Mouse (Mus musculus) c-Kit-positive CD71-negative TER-119-negative erythroid progenitor cells, embryonic 14.5 days (primary cell): ENCODE data around the gene Dcakd.

Experiments used
- DNase-seq: peaks from one replicate; pipeline ENCODE4 v3.0.0-alpha.2; 2013; ENCODE audit warnings: low read depth

Gene Dcakd

DNA sequence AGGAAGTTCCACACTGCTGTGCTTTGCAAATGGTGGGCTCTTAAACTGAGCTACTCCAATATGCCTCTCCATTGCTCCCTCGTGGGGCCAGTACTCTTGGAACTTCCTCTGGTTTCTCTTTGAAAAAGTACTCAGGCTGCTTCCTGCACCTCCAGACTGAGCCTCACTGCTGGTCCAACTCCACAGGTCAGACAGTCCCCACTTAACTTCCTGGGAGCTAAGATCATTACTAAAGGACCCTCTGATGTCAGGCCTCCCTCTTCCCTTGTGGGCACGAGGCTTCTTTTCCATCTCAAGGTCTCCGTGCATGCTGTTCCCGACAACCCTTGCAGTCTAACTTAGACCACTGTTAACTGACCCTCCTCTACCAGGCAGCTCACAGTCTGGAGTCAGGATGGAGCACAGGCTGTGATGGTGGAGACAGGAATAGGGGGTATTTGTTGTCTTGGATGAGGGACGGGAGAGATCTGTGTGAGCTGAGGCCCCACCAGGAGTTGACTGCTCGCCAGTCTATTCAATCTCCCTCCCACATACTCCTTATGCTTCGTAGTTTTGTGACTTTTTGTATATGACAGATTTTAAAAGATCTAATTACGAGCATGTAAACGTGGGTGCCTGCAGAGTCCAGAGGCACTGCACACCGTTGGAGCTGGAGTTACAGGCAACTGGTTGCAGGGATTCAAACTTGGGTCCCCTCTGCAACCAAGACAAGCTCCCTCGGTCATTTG lies 22.7 kb downstream of the Dcakd start:
- no peak for DNase-seq

DNA sequence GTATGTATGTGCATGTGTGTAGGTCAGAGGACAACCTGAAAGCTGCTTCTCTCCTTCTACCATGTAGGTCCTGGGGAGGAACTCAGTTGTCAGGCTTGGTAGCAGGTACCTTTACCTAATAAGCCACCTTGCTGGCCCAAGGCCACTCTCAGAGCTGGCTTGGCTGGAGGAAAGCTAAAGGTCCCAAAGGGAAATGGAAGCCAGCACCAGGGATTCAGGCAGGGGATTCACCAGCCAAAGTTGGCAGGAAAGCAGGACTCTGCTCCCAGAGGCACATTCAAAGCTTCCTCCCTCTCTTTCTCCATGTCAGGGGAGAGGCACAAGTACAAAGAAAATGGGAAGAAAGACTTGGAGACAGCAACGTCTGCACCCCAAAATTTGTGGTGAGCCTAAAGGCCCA lies 23.3 kb downstream of the Dcakd start:
- DNase-seq, result no peak

DNA sequence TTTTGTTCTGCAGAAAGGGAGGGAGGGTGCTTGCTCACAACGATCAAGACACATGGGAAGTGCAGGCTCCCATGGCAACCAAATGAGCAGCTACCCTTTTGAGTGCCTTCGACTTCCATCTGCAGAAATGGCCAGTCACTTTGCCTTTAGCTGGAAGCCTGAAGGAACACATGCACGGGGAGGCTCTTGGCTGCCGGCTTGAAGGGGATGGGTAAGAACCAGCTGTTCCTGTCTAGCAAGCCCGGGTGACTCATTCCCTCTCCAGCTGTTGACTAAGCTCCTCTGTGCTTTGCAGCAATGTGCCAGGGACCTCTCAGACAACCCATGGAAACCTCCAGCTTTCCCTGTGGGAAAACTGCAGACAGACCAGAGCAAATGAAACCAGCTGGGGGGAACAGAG lies 24.9 kb downstream of the Dcakd start:
- DNase-seq, result no peak

DNA sequence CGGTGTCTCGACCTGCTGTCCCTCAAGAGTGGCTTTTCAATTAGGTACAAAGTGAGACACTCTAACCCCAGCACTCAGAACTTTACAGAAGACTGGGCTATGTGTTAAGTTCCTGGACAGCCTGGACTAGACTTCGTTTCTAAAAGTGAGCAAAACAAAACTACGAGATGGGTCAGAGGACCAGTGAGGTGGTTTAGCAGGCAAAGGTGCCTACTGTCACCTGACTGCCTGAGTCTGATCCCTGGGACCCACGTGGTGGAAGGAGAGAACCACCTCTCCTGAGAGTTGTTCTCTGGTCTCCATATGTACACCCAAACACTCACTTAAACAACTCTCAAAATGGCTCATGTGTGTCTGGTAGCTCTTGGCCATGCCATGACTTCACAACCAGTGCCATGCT lies 27.1 kb downstream of the Dcakd start:
- no peak for DNase-seq

DNA sequence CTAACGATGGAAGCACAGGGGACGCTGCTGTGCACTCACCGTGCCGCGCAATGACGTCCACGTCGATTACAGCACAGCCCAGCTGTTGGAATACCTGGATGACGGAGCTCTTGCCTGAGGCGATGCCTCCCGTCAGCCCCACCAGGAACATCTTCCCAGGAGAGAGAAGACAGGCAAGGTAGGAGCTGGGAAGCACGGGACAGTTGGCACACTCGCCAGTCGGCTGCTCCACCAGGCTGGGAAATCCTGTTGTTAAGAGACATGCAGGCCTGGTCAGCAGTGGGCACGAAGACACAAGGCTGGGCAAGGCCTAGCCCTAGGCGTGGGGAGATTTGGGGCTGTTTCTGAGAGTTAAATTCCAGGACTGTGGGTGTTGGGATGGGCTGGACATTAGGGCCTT lies 28.0 kb downstream of the Dcakd start:
- DNase-seq, result no peak

DNA sequence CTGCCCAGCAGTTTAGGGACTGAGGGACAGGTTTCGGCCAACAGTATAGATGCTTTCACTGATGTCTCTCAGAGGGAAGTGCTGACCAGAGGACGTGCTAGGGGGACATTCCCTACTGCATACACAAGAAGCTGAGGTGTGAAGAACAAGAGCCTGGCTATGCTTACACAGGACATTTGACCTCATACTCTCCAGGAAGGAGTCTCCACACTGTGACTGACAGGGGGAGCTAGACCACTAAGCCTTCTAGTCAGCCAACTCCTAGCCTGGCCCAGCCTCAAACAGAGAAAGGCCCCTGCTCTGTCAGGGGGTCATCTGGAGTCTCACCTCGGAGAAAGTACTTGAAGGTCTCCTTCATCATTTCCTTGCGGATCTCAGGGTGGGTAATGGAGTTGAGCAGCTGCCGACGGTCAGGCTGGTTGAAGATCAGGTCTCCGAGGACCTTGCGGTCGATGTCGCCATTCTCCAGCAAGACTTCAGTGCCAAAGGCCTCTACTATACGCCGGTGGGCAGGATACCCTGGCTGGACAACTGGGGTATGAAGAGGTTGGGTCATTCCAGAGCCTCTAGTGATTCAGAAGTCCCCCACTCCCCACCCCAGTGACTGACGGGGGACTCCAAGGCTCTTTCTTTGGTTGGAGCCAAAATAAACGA lies 28.7 kb downstream of the Dcakd start:
- DNase-seq, result no peak

DNA sequence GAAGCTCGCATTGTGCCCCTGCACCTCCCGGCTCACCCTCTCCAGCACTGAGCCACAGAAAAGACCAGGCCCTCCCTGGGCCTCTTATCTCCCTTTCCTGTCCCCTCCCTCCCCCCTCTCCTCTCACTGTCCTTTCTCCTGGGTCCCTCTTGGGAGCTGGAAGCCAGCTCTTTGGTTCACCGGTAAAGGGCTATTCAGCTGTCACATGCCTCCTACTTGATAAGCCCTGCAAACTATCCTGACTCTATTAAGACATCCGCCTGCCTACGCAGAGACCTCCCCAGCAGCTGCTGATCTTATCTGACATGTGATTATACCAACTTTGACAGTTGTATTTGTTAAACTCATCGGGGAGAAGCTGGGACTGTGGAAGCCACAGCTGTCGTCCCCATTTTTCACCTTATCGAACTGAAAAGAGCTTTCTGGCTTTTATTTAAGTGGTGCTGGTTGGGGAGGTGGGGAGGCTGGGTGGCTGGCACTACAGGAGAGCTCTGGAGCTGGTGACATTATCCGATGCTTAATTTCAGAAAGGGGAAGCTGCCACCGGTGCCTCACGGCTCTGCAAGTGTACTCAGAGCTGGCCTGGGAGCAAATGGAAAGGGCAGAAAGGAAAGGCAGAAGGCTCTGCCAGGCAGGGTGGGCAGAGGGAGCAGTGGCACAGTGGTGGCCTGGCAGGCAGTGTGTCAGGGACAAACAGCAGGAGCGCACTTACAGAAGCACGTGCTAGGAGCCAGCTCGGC lies 29.4 kb downstream of the Dcakd start:
- DNase-seq, result no peak

DNA sequence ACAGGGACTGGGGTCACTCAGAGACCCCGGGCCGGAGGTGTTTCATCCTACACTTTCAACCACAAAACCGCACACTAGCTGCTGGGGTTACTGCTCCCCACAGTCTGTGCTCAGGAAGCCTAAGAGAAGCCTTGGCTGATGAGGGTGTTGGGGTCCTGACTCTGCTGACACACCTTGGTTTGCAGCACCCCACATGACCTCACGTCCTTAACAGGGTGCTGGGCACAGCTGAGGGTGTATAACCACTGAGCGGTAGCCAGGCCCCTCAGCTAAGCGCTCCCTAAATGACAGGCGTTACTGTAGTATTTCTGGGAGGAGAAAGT lies 29.9 kb downstream of the Dcakd start:
- no peak for DNase-seq

DNA sequence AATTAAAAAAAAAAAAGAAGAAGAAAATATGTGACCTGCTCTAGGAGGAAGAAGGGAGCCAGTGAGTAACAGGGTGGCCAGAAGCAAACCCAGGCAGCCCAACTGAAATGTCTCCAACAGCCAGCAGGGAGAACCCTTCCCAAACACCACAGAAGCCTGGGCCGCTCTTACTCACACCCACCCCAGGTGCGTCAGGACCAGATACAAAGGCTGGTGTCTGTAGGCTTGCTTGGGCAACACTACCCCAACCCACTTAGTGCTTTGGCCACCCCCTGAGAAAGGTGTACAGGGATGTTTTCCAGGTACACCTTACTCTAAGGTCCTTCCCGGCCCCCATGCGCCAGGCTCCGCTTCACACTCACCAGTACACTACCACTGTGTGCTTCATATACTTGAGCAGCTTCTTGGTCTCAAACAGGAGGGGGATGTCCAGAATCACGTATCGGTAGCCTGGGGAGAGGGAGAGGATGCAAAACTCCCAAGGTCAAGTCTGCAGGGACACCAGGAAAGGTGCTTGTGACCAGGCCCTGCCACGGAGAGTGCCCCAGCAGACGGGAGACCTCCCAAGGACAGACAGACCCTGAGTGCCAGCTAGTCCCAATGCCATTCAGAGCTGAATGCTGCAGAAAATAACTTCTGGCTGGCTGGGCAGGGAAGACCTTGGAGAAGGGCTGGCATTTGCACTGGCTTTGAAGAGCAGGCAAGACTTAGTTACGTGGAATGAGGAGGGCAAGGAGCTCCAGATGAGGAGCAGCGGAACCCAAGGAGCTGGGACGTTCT lies 31.0 kb downstream of the Dcakd start:
- no peak for DNase-seq

DNA sequence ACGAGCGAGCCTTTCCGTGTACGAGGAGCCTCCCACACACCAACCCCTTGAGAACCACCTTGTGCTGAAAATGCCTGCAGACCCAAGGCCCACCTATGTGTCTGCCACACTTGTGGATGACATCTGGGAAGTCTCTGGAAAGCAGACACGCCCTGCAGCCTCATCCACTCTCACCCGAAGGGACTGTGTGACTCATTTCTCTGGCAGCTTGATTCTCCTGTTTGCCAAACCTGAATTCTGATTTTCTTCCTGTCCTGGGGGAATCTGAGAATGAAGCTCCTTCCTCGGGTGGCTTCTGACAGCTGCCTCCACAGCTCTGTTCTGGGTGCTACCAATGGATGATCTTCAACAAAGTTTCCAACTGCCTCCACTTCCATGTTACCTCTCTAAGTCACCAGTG lies 31.7 kb downstream of the Dcakd start:
- no peak for DNase-seq

DNA sequence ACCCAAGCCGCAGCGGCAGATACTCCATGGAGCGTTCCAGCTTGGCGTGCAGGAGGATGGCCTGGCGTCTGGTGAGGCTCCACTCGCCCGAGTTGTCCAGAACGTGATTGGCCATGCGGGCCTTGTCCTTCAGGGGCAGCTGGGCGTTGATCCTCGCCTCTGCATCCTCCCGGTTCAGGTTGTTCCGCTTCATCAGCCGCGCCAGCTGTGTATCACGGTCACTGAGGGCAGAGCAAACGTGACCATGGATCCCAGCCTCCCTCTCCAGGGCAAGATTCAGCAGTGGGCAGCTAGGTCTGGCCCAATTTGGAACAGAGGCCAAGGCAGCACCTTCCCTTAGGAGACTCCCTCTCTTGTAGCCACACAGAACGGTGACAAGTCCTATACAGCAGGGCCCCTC lies 33.2 kb downstream of the Dcakd start:
- no peak for DNase-seq

DNA sequence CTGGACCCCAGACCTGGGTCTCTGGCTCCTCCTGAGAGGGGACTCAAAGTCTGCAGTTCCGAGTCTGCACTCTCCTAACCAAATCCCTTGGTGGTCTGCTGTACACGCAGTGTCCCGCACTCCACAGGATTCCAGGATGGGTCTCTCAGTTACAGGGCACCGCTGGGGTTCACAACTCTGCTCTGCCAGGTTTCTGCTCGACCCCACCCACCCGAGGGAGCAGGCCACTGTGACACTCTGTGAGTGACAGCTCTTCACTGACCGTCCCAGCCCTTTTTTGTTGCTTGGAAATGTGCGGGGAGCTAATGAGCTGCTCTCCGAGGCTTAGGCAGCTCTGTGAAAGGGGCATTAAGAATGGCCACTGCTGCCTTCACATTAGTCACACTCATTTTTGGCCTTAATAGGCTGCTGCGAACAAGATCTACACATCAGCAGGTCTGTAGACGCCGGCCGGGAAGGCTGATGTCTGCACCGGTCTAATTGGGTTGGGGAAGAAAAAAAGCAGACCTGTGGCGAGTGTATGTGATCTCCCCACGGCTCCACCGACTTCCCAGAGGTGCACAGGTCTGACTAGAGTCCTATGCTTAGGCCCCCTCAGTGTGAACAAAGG lies 34.6 kb downstream of the Dcakd start:
- DNase-seq, result no peak

DNA sequence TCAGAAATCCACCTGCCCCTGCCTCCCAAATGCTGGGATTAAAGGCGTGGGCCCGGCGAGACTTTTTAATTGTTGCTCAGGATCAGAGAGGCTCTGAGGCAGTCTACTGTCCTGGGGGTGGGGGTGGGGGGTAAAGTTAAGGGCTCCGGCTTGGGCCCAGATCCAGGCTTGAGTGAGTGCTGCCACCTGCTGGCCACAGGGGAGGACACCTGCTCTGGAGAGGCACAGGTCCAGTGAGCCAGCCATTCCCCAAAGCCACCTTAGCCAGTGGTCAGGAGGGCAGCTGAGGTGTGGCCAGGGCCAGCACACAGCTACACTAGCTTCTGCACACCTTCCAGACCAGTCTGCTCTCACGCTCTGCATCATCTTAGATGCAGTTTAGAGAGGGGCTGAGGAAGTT lies 35.2 kb downstream of the Dcakd start:
- DNase-seq, result peak; percentile 58

DNA sequence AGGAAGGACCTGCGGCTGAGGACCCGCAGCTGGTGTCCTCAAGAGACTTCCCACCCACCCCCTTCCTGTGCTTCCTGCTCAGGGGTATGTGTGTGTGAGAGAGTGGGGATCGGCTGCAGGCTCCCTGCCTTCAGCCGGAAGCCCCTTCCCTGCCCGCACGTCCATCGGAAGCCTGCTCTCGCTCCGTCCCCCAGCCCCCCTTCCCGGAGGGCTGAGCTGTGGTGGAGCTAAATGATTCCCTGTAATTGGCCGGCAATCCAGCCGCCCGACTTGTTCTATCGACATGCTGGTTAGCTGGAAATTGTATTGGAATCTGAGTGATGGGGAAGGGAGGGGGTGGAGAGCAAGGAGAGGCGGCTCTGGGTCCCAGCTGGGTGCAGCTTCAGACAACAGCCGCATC lies 36.5 kb downstream of the Dcakd start:
- no peak for DNase-seq

DNA sequence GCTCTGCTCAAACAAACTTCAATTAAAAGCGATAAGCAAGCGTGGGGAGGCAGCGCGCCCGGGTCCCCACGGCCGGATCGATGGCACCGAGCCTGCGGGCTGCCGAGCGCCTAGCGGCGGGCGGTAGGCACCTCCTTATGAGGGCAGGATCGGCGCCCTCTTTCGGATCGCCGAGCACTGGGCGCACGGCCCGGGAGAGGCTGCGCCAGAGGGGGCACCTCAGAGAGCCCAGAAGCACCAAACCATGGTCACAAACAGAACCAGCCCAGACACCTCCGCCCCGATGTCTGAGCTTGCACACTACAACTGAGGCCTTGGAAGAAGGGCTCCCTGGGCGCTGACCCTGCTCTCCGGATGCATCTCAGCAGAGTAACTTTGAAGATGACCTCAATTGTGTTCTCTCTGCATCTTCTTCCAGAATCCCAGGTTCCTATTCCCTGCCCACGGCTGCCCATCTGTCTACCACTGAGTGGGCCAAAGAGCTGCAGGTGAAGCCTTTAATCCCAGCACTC lies 37.9 kb downstream of the Dcakd start:
- peak; percentile 26 for DNase-seq

DNA sequence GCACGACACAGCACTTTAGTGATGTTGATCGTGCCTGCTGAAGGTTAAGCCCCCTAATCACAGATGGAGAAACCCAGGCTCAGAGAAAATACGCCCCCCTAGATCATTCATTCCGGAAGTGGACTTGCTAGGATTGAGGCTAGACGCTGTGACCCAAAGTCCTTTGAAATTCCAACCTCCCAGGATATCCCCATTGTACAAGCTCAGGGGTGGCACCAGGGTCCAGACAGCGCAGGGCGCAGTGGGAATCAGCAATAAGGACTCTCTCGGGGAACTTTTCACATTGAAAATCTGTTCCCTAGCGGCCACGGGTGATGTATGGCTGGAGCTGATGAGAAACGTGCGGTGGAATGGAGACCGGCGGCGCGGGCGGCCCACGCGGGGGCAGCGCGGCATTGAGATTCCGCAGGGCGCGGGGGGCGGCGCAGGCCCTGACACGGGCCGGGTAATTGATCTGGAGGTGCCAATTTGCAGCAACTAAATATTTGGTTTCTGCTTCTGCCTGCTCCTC lies 38.4 kb downstream of the Dcakd start:
- DNase-seq, result no peak

DNA sequence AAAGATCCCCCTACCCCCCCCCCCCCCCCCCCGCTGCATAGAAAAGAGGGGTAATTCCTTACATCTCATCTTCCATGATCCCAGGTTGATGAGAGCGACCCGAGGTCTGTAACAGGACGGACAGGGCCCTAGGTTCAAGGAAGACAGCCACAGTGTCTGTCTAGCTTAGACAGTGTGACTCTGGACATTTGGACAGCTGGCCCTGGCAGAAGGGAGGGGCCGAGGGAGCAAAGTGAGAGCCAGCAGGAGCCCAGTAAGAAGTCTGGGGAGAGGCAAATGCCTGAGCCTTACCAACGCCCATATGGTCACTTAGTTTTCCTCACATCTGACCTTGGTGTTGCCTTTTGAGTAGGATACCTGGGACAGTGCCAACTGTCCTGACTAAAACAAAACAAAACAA lies 43.0 kb downstream of the Dcakd start:
- DNase-seq, result no peak

DNA sequence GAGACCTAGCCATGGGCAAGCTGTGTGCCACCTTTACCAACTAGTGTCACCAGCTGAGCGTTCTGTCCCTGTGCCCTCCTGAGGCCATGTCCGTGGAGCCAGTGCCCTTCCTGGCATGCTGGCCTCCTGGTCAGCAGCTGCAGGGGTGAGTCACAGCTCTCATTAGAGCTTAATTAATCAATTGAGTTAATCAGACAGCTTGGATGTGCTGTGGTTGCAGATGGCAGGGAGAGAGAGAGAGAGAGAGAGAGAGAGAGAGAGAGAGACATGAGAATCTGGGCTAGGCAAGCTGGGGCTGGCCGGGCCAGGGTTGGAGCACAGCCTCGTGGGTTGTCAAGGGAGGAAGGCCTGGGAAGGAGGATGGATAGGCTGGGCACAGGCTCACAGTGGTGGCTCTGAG lies 43.5 kb downstream of the Dcakd start:
- DNase-seq, result no peak

DNA sequence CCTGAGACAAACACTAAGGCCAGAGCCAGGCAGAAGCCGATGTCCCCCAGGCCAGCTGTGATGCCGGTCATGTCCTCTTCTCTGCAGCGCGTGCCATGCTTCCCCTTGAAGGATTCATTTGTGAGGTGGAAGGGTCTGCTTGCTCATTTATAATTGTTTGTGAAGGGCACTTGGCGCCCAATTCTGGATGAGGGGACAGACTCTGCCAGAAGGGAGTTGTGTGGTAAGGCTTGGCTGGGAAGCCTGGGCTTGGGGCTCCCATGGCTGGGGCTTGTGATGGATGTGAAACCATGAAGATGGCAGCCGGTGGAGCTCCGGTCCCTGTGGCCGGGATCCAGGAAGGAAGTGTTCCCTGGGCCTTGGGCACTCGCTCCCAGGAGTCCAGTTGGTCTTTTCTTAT lies 44.0 kb downstream of the Dcakd start:
- DNase-seq, result no peak

DNA sequence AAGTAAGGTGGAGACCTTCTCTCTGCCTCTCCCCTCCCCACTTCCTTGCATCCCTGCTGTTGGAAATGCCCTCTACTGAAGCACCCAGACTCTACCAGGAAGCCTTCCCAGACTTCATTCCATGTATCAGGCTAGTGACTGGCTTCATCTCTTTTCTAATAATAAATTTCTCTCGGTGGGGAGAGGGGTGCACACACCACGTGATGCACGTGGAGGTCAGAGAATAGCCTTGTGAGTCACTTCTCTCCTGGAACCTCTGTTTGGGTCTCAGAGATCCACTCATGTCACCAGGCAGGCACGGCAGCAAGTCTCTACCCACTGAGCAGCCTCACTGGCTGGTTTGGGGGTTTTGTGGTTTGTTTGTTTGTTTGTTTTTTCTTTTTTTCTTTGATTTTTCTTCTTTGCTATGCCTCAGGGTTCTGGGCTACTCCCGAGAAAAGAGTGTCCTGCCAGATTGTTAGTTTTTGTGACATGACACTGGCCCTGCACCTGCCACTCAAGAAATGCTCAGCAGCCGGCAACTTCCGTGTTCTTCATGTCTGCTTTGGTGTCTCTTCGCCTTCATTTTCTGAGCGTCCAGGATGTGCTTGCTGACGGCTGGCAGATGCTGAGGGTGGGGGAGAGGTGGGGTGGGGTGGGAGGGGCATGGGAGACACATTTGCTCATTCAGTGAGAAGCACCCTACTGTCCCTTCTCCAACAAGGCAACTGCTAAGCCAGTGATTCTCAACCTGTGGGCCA lies 46.8 kb downstream of the Dcakd start:
- DNase-seq, result no peak

DNA sequence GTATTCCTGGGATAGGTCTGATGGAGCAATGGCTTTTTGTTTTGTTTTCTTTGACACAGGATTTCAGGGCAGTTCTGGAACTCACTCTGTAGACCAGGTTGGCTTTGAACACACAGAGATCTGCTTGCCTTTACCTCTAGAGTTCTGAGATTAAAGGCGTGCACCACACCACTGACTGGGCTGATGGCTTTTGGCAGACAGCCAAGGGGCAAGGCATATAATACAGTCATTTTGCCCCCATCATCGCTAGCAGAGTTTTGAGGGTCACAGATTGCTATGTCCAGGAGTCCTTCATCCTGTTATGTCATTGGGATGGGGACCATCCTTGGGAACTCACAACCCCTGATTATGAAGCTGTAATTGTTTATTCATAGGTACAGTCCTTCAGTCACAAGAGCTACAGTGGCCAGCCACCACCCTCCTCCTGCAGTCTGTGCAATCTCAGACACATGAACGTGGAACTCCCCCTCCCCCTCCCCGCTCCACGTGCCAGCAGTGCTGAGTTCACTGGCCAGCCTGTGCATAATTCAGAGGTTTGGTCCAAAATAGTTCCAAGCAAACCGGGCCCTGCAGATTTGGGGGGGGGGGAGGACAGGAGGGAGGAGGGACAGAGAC lies 50.0 kb downstream of the Dcakd start:
- no peak for DNase-seq
